Mouse (Mus musculus): ENCODE measurements around the gene Olfr1393. TPM values are rescaled to one million over a fixed set of nuclear protein-coding genes. Genes with fewer than 3 reads are reported as not detected.
A peak's percentile ranks its signal among the peaks of the same experiment; 100 is the strongest.

Olfr1393 gene
- polyA plus RNA-seq (2015; fragmentation: Nextera tagmentation; extraction: Ambion mirVana) = not detected in 2 replicates

GRCm38 (mm10) chr11:49278222-49278621 is at the start of gene Olfr1393:
Gene Olfr1393 (plus strand): TSS chr11:49278304.
- Histone ChIP-seq H3K36me3 (no peaks in the 10 kb centered on the region), H3K9me3 (no peaks in the 10 kb centered on the region), H3K27ac (no peak within 1 kb of the TSS), H3K4me2 (no peak within 1 kb of the TSS), H3K4me1 (no peaks in the 10 kb centered on the region), H3K4me3 (no peak within 1 kb of the TSS), H3K9ac (no peak within 1 kb of the TSS), H3K27me3 (no peaks in the 10 kb centered on the region)
- ATAC-seq (ENCODE audit: borderline replicate concordance, extremely low read depth, low FRiP score, low TSS enrichment) = no peak
- 74% methylated on average over 3 of the region's 3 CpGs for WGBS

- H3K4me3 ChIP-seq = no peak overlapping the region
- H3K27ac ChIP-seq = no peak overlapping the region
- H3K9ac ChIP-seq = no peak overlapping the region
- no peak for ATAC-seq (ENCODE audit: borderline replicate concordance, extremely low read depth, low FRiP score, low TSS enrichment)
- H3K36me3 ChIP-seq = no peaks in the 10 kb centered on the region
- H3K4me1 ChIP-seq = peaks cover 4% of the 10 kb centered on the region; the same call in 1 of the 2 replicates
- H3K9me3 ChIP-seq = no peaks in the 10 kb centered on the region
- H3K4me2 ChIP-seq = no peak overlapping the region
- WGBS = 67% methylated on average over 3 of the region's 3 CpGs
- 0 out of 2 replicates have a peak, but pooled peaks cover 3% of the 10 kb centered on the region for H3K27me3 ChIP-seq
Measured at GRCm38 (mm10) chr11:49232781-49233180, 45.3 kb upstream of the Olfr1393 start.

- Histone ChIP-seq H3K27ac (no peak overlapping the region), H3K9ac (no peak overlapping the region), H3K4me1 (peaks cover 4% of the 10 kb centered on the region; the same call in 1 of the 2 replicates), H3K9me3 (no peaks in the 10 kb centered on the region), H3K4me3 (no peak overlapping the region), H3K36me3 (no peaks in the 10 kb centered on the region), H3K27me3 (0 out of 2 replicates have a peak, but pooled peaks cover 3% of the 10 kb centered on the region), H3K4me2 (no peak overlapping the region)
- ATAC-seq (ENCODE audit: borderline replicate concordance, extremely low read depth, low FRiP score, low TSS enrichment) = no peak
- 54% methylated on average over 3 of the region's 3 CpGs for WGBS
Measured at GRCm38 (mm10) chr11:49235459-49236207, 42.5 kb upstream of the Olfr1393 start.

- Histone ChIP-seq H3K36me3 (no peaks in the 10 kb centered on the region), H3K27me3 (0 out of 2 replicates have a peak, but pooled peaks cover 3% of the 10 kb centered on the region), H3K27ac (no peak overlapping the region), H3K9me3 (no peaks in the 10 kb centered on the region), H3K4me1 (peaks cover 4% of the 10 kb centered on the region; the same call in 1 of the 2 replicates), H3K4me3 (no peak overlapping the region), H3K9ac (no peak overlapping the region), H3K4me2 (no peak overlapping the region)
- ATAC-seq (ENCODE audit: borderline replicate concordance, extremely low read depth, low FRiP score, low TSS enrichment) = no peak
- WGBS = 57% methylated on average over 1 of the region's 1 CpGs
Measured at GRCm38 (mm10) chr11:49236891-49237290, 41.2 kb upstream of the Olfr1393 start.

GRCm38 (mm10) chr11:49237532-49237931 is 40.6 kb upstream of the Olfr1393 start:
- H3K4me2 ChIP-seq = no peak overlapping the region
- H3K4me3 ChIP-seq = no peak overlapping the region
- no peak overlapping the region for H3K27ac ChIP-seq
- 0 out of 2 replicates have a peak, but pooled peaks cover 3% of the 10 kb centered on the region for H3K27me3 ChIP-seq
- H3K9me3 ChIP-seq = no peaks in the 10 kb centered on the region
- peaks cover 4% of the 10 kb centered on the region; the same call in 1 of the 2 replicates for H3K4me1 ChIP-seq
- no peak overlapping the region for H3K9ac ChIP-seq
- WGBS = 44% methylated on average over 2 of the region's 2 CpGs
- ATAC-seq (ENCODE audit: borderline replicate concordance, extremely low read depth, low FRiP score, low TSS enrichment) = no peak
- H3K36me3 ChIP-seq = no peaks in the 10 kb centered on the region

GRCm38 (mm10) chr11:49240310-49240709 is 37.8 kb upstream of the Olfr1393 start:
- Histone ChIP-seq H3K9me3 (no peaks in the 10 kb centered on the region), H3K4me3 (no peak overlapping the region), H3K36me3 (no peaks in the 10 kb centered on the region), H3K4me1 (peaks cover 19% of the 10 kb centered on the region), H3K27me3 (0 out of 2 replicates have a peak, but pooled peaks cover 3% of the 10 kb centered on the region), H3K27ac (no peak overlapping the region), H3K9ac (no peak overlapping the region), H3K4me2 (no peak overlapping the region)
- no peak for ATAC-seq (ENCODE audit: borderline replicate concordance, extremely low read depth, low FRiP score, low TSS enrichment)
- 58% methylated on average over 1 of the region's 1 CpGs for WGBS

GRCm38 (mm10) chr11:49240874-49241273 is 37.2 kb upstream of the Olfr1393 start:
- Histone ChIP-seq H3K36me3 (no peaks in the 10 kb centered on the region), H3K27me3 (0 out of 2 replicates have a peak, but pooled peaks cover 3% of the 10 kb centered on the region), H3K27ac (no peak overlapping the region), H3K4me3 (no peak overlapping the region), H3K4me1 (peaks cover 24% of the 10 kb centered on the region), H3K4me2 (no peak overlapping the region), H3K9me3 (no peaks in the 10 kb centered on the region), H3K9ac (no peak overlapping the region)
- 77% methylated on average over 4 of the region's 4 CpGs for WGBS
- ATAC-seq (ENCODE audit: borderline replicate concordance, extremely low read depth, low FRiP score, low TSS enrichment) = no peak

GRCm38 (mm10) chr11:49241471-49241870 is 36.6 kb upstream of the Olfr1393 start:
- H3K36me3 ChIP-seq = no peaks in the 10 kb centered on the region
- peak overlapping the region; percentile 47; the same call in 1 of the 2 replicates for H3K27ac ChIP-seq
- no peaks in the 10 kb centered on the region for H3K9me3 ChIP-seq
- ATAC-seq (ENCODE audit: borderline replicate concordance, extremely low read depth, low FRiP score, low TSS enrichment) = no peak
- 0 out of 2 replicates have a peak, but pooled peaks cover 3% of the 10 kb centered on the region for H3K27me3 ChIP-seq
- peaks cover 26% of the 10 kb centered on the region for H3K4me1 ChIP-seq
- no peak overlapping the region for H3K4me3 ChIP-seq
- H3K9ac ChIP-seq = no peak overlapping the region
- no peak overlapping the region for H3K4me2 ChIP-seq
- WGBS = 14% methylated on average over 1 of the region's 1 CpGs

- 21% methylated on average over 11 of the region's 11 CpGs for WGBS
- Histone ChIP-seq H3K27ac (peak overlapping the region; percentile 96), H3K4me3 (peak overlapping the region; percentile 57), H3K9me3 (no peaks in the 10 kb centered on the region), H3K36me3 (no peaks in the 10 kb centered on the region), H3K4me2 (peak overlapping the region; percentile 66), H3K4me1 (peaks cover 36% of the 10 kb centered on the region), H3K9ac (peak overlapping the region; percentile 57), H3K27me3 (no peaks in the 10 kb centered on the region)
- ATAC-seq (ENCODE audit: borderline replicate concordance, extremely low read depth, low FRiP score, low TSS enrichment) = no peak
Measured at GRCm38 (mm10) chr11:49242944-49243626, 35.0 kb upstream of the Olfr1393 start.

- peak within 1 kb of the TSS; percentile 66 for H3K4me2 ChIP-seq
- WGBS = under 1% methylated on average over 57 of the region's 60 CpGs
- peaks cover 45% of the 10 kb centered on the region for H3K4me1 ChIP-seq
- H3K9ac ChIP-seq = peak within 1 kb of the TSS; percentile 57
- peak; percentile 93 for ATAC-seq (ENCODE audit: borderline replicate concordance, extremely low read depth, low FRiP score, low TSS enrichment)
- no peaks in the 10 kb centered on the region for H3K27me3 ChIP-seq
- peak within 1 kb of the TSS; percentile 96 for H3K27ac ChIP-seq
- H3K36me3 ChIP-seq = no peaks in the 10 kb centered on the region
- H3K9me3 ChIP-seq = no peaks in the 10 kb centered on the region
- peak within 1 kb of the TSS; percentile 57 for H3K4me3 ChIP-seq
Measured at GRCm38 (mm10) chr11:49243727-49244594, 34.1 kb upstream of the Olfr1393 start, which contains the start of gene Mgat1. Gene Mgat1 (plus strand): TSS chr11:49244191.

GRCm38 (mm10) chr11:49244595-49244930 is 33.5 kb upstream of the Olfr1393 start:
- Histone ChIP-seq H3K9me3 (no peaks in the 10 kb centered on the region), H3K4me3 (peak overlapping the region; percentile 57), H3K36me3 (no peaks in the 10 kb centered on the region), H3K27me3 (no peaks in the 10 kb centered on the region), H3K9ac (peak overlapping the region; percentile 57), H3K4me2 (peak overlapping the region; percentile 66), H3K27ac (peak overlapping the region; percentile 96), H3K4me1 (peaks cover 51% of the 10 kb centered on the region)
- 1% methylated on average over 4 of the region's 4 CpGs for WGBS
- ATAC-seq (ENCODE audit: borderline replicate concordance, extremely low read depth, low FRiP score, low TSS enrichment) = 0 out of 2 replicates have a peak, but pooled peaks have one; percentile 0
